Mouse (Mus musculus) spleen, adult 2 months (tissue): ENCODE data around the gene Tdp1. TPM values are rescaled to one million over a fixed set of nuclear protein-coding genes. Genes with fewer than 3 reads are reported as not detected.

Source experiments
- DNase-seq, 2 experiments: peaks; one replicate each; pipeline versions ENCODE4 v3.0.0 to v3.0.0-alpha.2; 2012 to 2021; ENCODE audit warnings: low spot score in 2 of 2, low read depth in 1 of 2
- H3K27ac ChIP-seq: fragments of 200-500 bp; 2 replicates; pipeline ENCODE4 v1.5.1; 2012; ENCODE audit warnings: low read length, inconsistent platforms; ENCODE audit not compliant: insufficient read depth
- H3K27me3 ChIP-seq: fragments of 200-500 bp; 2 replicates; pipeline ENCODE4 v1.6.1; 2012; ENCODE audit warnings: mild to moderate bottlenecking, moderate library complexity, low read length, inconsistent platforms; ENCODE audit not compliant: control insufficient read depth, insufficient read depth
- H3K36me3 ChIP-seq: fragments of 200-500 bp; 2 replicates; pipeline ENCODE4 v1.6.1; 2012; ENCODE audit warnings: mild to moderate bottlenecking, low read length, inconsistent platforms; ENCODE audit not compliant: control insufficient read depth, insufficient read depth
- H3K4me1 ChIP-seq: fragments of 200-500 bp; 2 replicates; pipeline ENCODE4 v1.6.1; 2011; ENCODE audit warnings: inconsistent platforms; ENCODE audit not compliant: control insufficient read depth, insufficient read depth, insufficient read length
- H3K4me3 ChIP-seq: fragments of 200-500 bp; 2 replicates; pipeline ENCODE4 v1.5.1; 2011; ENCODE audit warnings: mild to moderate bottlenecking, inconsistent platforms; ENCODE audit not compliant: insufficient read depth, insufficient read length; ENCODE audit errors: extremely low read depth
- CTCF ChIP-seq: fragments of 200-500 bp; IDR thresholded peaks from 2 replicates; pipeline ENCODE4 v1.5.1; 2011; ENCODE audit warnings: mild to moderate bottlenecking, inconsistent platforms; ENCODE audit not compliant: insufficient read depth, insufficient read length, insufficient replicate concordance; ENCODE audit errors: extremely low read depth
- POLR2A ChIP-seq: fragments of 200-500 bp; IDR thresholded peaks from 2 replicates; pipeline ENCODE4 v1.6.1; 2011; ENCODE audit warnings: low read depth, low read length, inconsistent platforms
- WGBS: fragments of 180-500 bp; shearing (Covaris S2); methylation state at CpG from one replicate; pipeline ENCODE4 v1.1.7; 2018; 5-methylcytosine and 5-hydroxymethylcytosine counted together
- polyA plus RNA-seq: library from polyadenylated mRNA; depleted of rRNA; stranded (reverse); fragments of >200 nt; gene quantifications from 2 replicates; pipeline ENCODE4 v1.2.3, GENCODE M21; 2012; rRNA removed

The Tdp1 gene
- polyA plus RNA-seq, 1 experiment, result 8.8 TPM

- H3K27ac ChIP-seq, result no peak overlapping the region
- no peaks in the 10 kb centered on the region for H3K36me3 ChIP-seq
- WGBS, result 84% methylated on average over 5 of the region's 5 CpGs
- DNase-seq, result no peak
- no peak overlapping the region for H3K4me3 ChIP-seq
- H3K4me1 ChIP-seq, result peaks cover 3% of the 10 kb centered on the region; the same call in 1 of the 2 replicates
- no peaks in the 10 kb centered on the region for H3K27me3 ChIP-seq
- TF ChIP-seq POLR2A (no peak), CTCF (no peak)
Observed at GRCm38 (mm10) chr12:99999726-100000125, 115.4 kb downstream of the Tdp1 start.

GRCm38 (mm10) chr12:100000381-100000780 lies 116.1 kb downstream of the Tdp1 start:
- Histone ChIP-seq H3K36me3 (no peaks in the 10 kb centered on the region), H3K27me3 (no peaks in the 10 kb centered on the region), H3K4me3 (no peak overlapping the region), H3K4me1 (peaks cover 8% of the 10 kb centered on the region), H3K27ac (no peak overlapping the region)
- no peak for DNase-seq
- WGBS, result 88% methylated on average over 7 of the region's 7 CpGs
- TF ChIP-seq POLR2A, result no peak

- H3K27ac ChIP-seq, result no peak overlapping the region
- 94% methylated on average over 3 of the region's 3 CpGs for WGBS
- TF ChIP-seq POLR2A (no peak), CTCF (no peak)
- H3K27me3 ChIP-seq, result no peaks in the 10 kb centered on the region
- H3K4me3 ChIP-seq, result no peak overlapping the region
- peaks cover 9% of the 10 kb centered on the region for H3K4me1 ChIP-seq
- H3K36me3 ChIP-seq, result no peaks in the 10 kb centered on the region
- no peak for DNase-seq
Observed at GRCm38 (mm10) chr12:100001246-100001645, 116.9 kb downstream of the Tdp1 start.

- Histone ChIP-seq H3K27me3 (no peaks in the 10 kb centered on the region), H3K4me3 (no peak overlapping the region), H3K4me1 (peaks cover 9% of the 10 kb centered on the region), H3K36me3 (no peaks in the 10 kb centered on the region), H3K27ac (no peak overlapping the region)
- 84% methylated on average over 3 of the region's 3 CpGs for WGBS
- no peak for TF ChIP-seq POLR2A
- no peak for TF ChIP-seq CTCF
- DNase-seq, result no peak
Observed at GRCm38 (mm10) chr12:100001910-100002309, 117.6 kb downstream of the Tdp1 start.

GRCm38 (mm10) chr12:100002914-100003587 lies 118.7 kb downstream of the Tdp1 start:
- DNase-seq, result no peak
- 80% methylated on average over 8 of the region's 8 CpGs for WGBS
- no peak overlapping the region for H3K27ac ChIP-seq
- H3K27me3 ChIP-seq, result no peaks in the 10 kb centered on the region
- peaks cover 16% of the 10 kb centered on the region for H3K4me1 ChIP-seq
- H3K4me3 ChIP-seq, result no peak overlapping the region
- H3K36me3 ChIP-seq, result no peaks in the 10 kb centered on the region
- TF ChIP-seq POLR2A (no peak), CTCF (no peak)

Other genes with a start within 250 kb of the Tdp1 start
- 0.18 and 0.34 TPM in 2 replicates for gene Efcab11, start 78 bp upstream of the Tdp1 start, polyA plus RNA-seq
- gene Kcnk13, start 80.0 kb downstream of the Tdp1 start, polyA plus RNA-seq, result 2.8 and 3.4 TPM in 2 replicates
- gene Psmc1, start 225.6 kb downstream of the Tdp1 start, polyA plus RNA-seq, result 14.9 and 17.7 TPM in 2 replicates